Mouse (Mus musculus): Measurements from ENCODE around the gene Spryd4. TPM values are rescaled to one million over a fixed set of nuclear protein-coding genes. Genes with fewer than 3 reads are reported as not detected.

Gene Spryd4
- polyA plus RNA-seq, 1 experiment from 2014 or later = 21.2 TPM

DNA sequence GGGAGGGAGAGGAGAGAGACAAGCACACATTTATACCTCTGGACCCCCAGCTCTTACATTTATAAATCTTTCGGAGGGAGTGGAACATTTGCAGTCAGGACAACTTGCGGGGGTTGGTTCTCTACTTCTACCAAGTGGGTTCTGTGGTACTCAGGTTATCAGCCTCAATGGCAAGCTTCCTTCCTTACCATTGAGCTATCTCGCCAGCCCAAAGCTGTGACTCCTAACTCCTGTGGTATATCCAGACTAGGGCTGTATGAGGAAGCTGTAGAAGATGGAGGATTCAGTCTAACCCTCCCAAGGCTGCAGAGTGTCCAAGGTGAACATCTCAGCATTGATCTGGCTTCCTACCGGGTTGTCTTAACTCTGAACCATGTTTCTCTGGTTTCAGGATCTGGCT lies 27.5 kb upstream of the Spryd4 start:
- Histone ChIP-seq H3K36me3 (peaks cover 40% of the 10 kb centered on the region), H3K27ac (no peak overlapping the region), H3K4me3 (replicated peaks) (no peak overlapping the region), H3K9ac (replicated peaks) (no peak overlapping the region), H3K4me1 (replicated peaks) (peaks cover 8% of the 10 kb centered on the region), H3K4me2 (replicated peaks) (no peak overlapping the region), H3K9me3 (no peaks in the 10 kb centered on the region), H3K27me3 (no peaks in the 10 kb centered on the region)
- ATAC-seq = no peak
- 94% methylated on average over 4 of the region's 4 CpGs for WGBS

GRCm38 (mm10) chr10:128237807-128238480 lies 26.3 kb upstream of the Spryd4 start:
- H3K4me2 ChIP-seq (replicated peaks) = no peak overlapping the region
- H3K27ac ChIP-seq = no peak overlapping the region
- H3K4me3 ChIP-seq (replicated peaks) = no peak overlapping the region
- peaks cover 10% of the 10 kb centered on the region for H3K4me1 ChIP-seq (replicated peaks)
- 81% methylated on average over 15 of the region's 15 CpGs for WGBS
- H3K27me3 ChIP-seq = no peaks in the 10 kb centered on the region
- no peak for ATAC-seq
- no peaks in the 10 kb centered on the region for H3K9me3 ChIP-seq
- H3K36me3 ChIP-seq = peaks cover 29% of the 10 kb centered on the region
- H3K9ac ChIP-seq (replicated peaks) = no peak overlapping the region

DNA sequence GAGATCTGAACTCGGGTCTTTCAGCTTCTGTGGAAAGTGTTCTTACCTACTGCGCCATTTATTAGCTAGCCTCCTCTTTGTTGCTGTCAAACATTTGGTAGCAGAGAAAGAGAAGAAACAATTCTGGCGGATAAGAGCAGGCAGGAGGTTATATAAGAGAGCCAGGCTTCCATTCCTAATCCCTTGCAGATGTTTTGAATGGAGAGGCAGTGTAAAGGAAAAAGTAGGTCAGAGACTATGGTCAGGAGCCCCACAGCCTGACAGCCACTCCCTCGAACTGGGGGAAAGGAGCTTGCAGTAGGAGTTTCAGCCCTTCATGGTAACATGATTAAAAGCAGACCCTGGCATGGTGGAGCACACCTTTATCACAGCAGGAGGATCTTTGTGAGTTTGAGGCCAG lies 24.7 kb upstream of the Spryd4 start:
- H3K27me3 ChIP-seq = no peaks in the 10 kb centered on the region
- peaks cover 15% of the 10 kb centered on the region for H3K36me3 ChIP-seq
- no peak overlapping the region for H3K4me3 ChIP-seq (replicated peaks)
- H3K9me3 ChIP-seq = no peaks in the 10 kb centered on the region
- WGBS = 43% methylated on average over 4 of the region's 4 CpGs
- no peak overlapping the region for H3K4me2 ChIP-seq (replicated peaks)
- no peak overlapping the region for H3K27ac ChIP-seq
- no peak overlapping the region for H3K9ac ChIP-seq (replicated peaks)
- peaks cover 16% of the 10 kb centered on the region for H3K4me1 ChIP-seq (replicated peaks)
- ATAC-seq = no peak

DNA sequence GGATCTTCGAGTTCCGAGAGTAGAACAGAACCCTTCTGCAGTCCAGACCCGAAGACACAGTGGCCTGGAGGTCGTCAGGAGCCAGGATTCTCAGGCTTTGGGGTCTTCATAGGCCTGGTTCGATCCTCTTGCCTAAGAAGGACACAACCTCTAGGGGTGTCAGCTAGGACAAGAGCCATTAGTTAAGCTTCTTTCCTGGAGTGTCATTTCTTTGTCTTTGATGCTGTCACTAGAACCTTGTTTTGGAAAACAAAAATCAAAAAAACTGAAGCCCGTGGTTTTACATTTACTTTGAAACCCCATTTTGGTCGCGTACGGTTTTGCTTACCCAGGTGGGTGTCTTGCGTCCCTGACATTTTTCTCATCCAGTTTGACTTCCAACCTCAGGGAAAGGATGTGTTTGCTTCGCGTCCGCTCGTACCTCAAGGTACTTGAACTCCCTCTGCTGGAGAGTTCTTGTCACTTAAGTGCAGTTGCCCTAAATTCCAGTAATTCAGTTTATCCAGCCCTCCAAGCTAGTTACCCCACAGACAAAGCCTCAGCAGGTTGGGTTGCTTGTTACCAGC lies 20.9 kb upstream of the Spryd4 start:
- ATAC-seq = peak; percentile 31
- H3K4me3 ChIP-seq (replicated peaks) = peak overlapping the region; percentile 68
- H3K4me2 ChIP-seq (replicated peaks) = peak overlapping the region; percentile 70
- H3K36me3 ChIP-seq = no peaks in the 10 kb centered on the region
- peak overlapping the region; percentile 82 for H3K9ac ChIP-seq (replicated peaks)
- H3K27me3 ChIP-seq = no peaks in the 10 kb centered on the region
- peak overlapping the region; percentile 92 for H3K27ac ChIP-seq
- H3K9me3 ChIP-seq = no peaks in the 10 kb centered on the region
- under 1% methylated on average over 14 of the region's 14 CpGs for WGBS
- peaks cover 13% of the 10 kb centered on the region for H3K4me1 ChIP-seq (replicated peaks)

GRCm38 (mm10) chr10:128231697-128232419 lies 20.3 kb upstream of the Spryd4 start, which contains the start of gene Timeless:
Gene Timeless, plus strand, starts transcription at chr10:128232065.
- no peaks in the 10 kb centered on the region for H3K27me3 ChIP-seq
- H3K27ac ChIP-seq = peak within 1 kb of the TSS; percentile 92
- H3K36me3 ChIP-seq = no peaks in the 10 kb centered on the region
- peak within 1 kb of the TSS; percentile 68 for H3K4me3 ChIP-seq (replicated peaks)
- under 1% methylated on average over 55 of the region's 58 CpGs for WGBS
- peak within 1 kb of the TSS; percentile 82 for H3K9ac ChIP-seq (replicated peaks)
- peak; percentile 93 for ATAC-seq
- H3K4me2 ChIP-seq (replicated peaks) = peak within 1 kb of the TSS; percentile 70
- H3K9me3 ChIP-seq = no peaks in the 10 kb centered on the region
- peaks cover 13% of the 10 kb centered on the region for H3K4me1 ChIP-seq (replicated peaks)

GRCm38 (mm10) chr10:128231146-128231545 lies 19.5 kb upstream of the Spryd4 start:
- Histone ChIP-seq H3K4me3 (replicated peaks) (peak overlapping the region; percentile 68), H3K9me3 (no peaks in the 10 kb centered on the region), H3K4me2 (replicated peaks) (peak overlapping the region; percentile 70), H3K9ac (replicated peaks) (0 out of 2 replicates have a peak overlapping the region, but pooled peaks have one; percentile 48), H3K27ac (no peak overlapping the region), H3K4me1 (replicated peaks) (peaks cover 13% of the 10 kb centered on the region), H3K36me3 (no peaks in the 10 kb centered on the region), H3K27me3 (no peaks in the 10 kb centered on the region)
- 23% methylated on average over 5 of the region's 5 CpGs for WGBS
- ATAC-seq = no peak

GRCm38 (mm10) chr10:128230582-128230981 lies 19.0 kb upstream of the Spryd4 start:
- H3K36me3 ChIP-seq = no peaks in the 10 kb centered on the region
- H3K4me1 ChIP-seq (replicated peaks) = peaks cover 18% of the 10 kb centered on the region
- H3K9ac ChIP-seq (replicated peaks) = no peak overlapping the region
- no peak overlapping the region for H3K4me2 ChIP-seq (replicated peaks)
- H3K27me3 ChIP-seq = no peaks in the 10 kb centered on the region
- no peaks in the 10 kb centered on the region for H3K9me3 ChIP-seq
- H3K27ac ChIP-seq = no peak overlapping the region
- ATAC-seq = no peak
- no peak overlapping the region for H3K4me3 ChIP-seq (replicated peaks)
- WGBS = 81% methylated on average over 12 of the region's 12 CpGs

DNA sequence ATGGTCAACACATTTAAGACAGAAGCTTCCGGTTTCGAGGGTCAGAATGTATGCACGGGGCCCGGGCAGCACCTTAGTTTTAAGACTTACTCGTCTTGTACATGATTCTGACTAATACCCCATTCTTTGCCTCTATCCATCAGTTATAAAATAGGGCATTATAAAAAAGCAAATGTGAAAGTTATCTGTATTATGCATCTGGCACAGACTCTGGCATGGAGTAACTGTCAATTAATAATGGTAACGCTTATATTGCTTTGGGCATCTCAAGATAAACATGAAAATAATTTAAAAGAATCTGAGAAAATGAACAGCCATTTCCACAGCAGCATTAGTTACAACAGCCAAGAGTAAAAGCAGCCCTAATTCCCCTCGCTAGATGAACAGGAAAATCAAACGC lies 16.4 kb upstream of the Spryd4 start:
- no peaks in the 10 kb centered on the region for H3K36me3 ChIP-seq
- no peaks in the 10 kb centered on the region for H3K27me3 ChIP-seq
- H3K9ac ChIP-seq (replicated peaks) = no peak overlapping the region
- no peak overlapping the region for H3K4me2 ChIP-seq (replicated peaks)
- no peak for ATAC-seq
- 93% methylated on average over 8 of the region's 8 CpGs for WGBS
- no peaks in the 10 kb centered on the region for H3K9me3 ChIP-seq
- no peak overlapping the region for H3K27ac ChIP-seq
- peaks cover 25% of the 10 kb centered on the region for H3K4me1 ChIP-seq (replicated peaks)
- H3K4me3 ChIP-seq (replicated peaks) = no peak overlapping the region

DNA sequence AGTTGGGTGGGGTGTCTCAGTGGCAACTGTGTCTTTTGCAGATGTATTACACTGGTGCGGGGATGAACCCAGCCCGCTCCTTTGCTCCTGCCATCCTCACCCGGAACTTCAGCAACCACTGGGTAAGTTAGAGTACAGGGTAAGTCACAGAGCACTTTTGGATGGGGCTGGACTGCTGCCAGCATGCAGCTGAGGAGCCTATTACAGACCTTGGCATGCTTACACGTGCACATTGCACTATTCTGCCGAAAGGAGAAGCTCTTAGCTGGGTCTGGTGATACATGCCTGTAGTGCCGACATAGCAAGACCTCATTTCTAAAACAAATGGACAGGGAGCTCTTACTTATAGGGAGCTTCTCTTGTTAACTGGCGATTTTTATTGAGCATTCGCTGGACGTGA lies 16.0 kb upstream of the Spryd4 start:
- H3K27me3 ChIP-seq = no peaks in the 10 kb centered on the region
- ATAC-seq = no peak
- peaks cover 21% of the 10 kb centered on the region for H3K4me1 ChIP-seq (replicated peaks)
- H3K9ac ChIP-seq (replicated peaks) = no peak overlapping the region
- H3K36me3 ChIP-seq = no peaks in the 10 kb centered on the region
- 84% methylated on average over 9 of the region's 9 CpGs for WGBS
- no peak overlapping the region for H3K27ac ChIP-seq
- H3K4me2 ChIP-seq (replicated peaks) = no peak overlapping the region
- H3K9me3 ChIP-seq = no peaks in the 10 kb centered on the region
- H3K4me3 ChIP-seq (replicated peaks) = no peak overlapping the region

- H3K27ac ChIP-seq = no peak within 1 kb of the TSS
- 29% methylated on average over 4 of the region's 4 CpGs for WGBS
These were observed 13.9 kb upstream of the Spryd4 start, which contains the start of gene Mip for GRCm38 (mm10) chr10:128225538-128225937. Gene Mip, plus strand, starts transcription at chr10:128225838.

DNA sequence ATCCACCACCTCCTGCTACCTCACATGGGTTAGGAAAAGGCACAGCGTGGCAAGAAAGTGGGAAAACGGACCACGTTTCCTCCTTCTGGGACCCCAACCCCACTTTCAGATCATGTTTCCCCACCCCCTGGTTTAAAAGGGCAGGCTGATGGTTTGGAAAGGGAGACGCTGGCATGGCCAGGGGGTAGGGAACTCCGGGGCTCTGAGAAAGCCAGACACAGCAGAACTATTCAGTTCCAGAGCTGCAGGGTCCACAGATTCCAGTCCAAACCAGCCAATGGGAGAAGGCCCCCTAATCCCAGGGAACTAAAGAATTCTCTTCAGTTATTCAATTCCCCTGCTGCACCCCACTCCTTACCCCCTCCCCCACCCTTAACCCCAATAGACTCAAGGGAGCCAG lies 13.5 kb upstream of the Spryd4 start:
- no peaks in the 10 kb centered on the region for H3K36me3 ChIP-seq
- H3K27me3 ChIP-seq = peaks cover 3% of the 10 kb centered on the region; the same call in 1 of the 2 replicates
- WGBS = 42% methylated on average over 5 of the region's 5 CpGs
- no peak for ATAC-seq
- H3K9me3 ChIP-seq = no peaks in the 10 kb centered on the region
- H3K9ac ChIP-seq (replicated peaks) = 0 out of 2 replicates have a peak overlapping the region, but pooled peaks have one; percentile 4
- no peak overlapping the region for H3K27ac ChIP-seq
- H3K4me2 ChIP-seq (replicated peaks) = no peak overlapping the region
- H3K4me3 ChIP-seq (replicated peaks) = no peak overlapping the region
- H3K4me1 ChIP-seq (replicated peaks) = peaks cover 13% of the 10 kb centered on the region

More at GRCm38 (mm10) chr10:128225538-128225937, 13.9 kb upstream of the Spryd4 start, which contains the start of gene Mip:
- Histone ChIP-seq H3K4me3 (replicated peaks) (no peak within 1 kb of the TSS), H3K27me3 (peaks cover 3% of the 10 kb centered on the region; the same call in 1 of the 2 replicates), H3K9ac (replicated peaks) (peak within 1 kb of the TSS; percentile 4; the same call in 1 of the 2 replicates), H3K36me3 (no peaks in the 10 kb centered on the region), H3K4me1 (replicated peaks) (peaks cover 13% of the 10 kb centered on the region), H3K9me3 (no peaks in the 10 kb centered on the region), H3K4me2 (replicated peaks) (no peak within 1 kb of the TSS)
- ATAC-seq = no peak
